Mouse (Mus musculus) neutrophil, adult 5-6 weeks (primary cell): Measurements from ENCODE around the gene Taar7f. TPM values are rescaled to one million over a fixed set of nuclear protein-coding genes. Genes with fewer than 3 reads are reported as not detected.

Experiments
- total RNA-seq: library from RNA; stranded (forward); fragments of 200-1000 nt; gene quantifications from 2 replicates; pipeline ENCODE4 v1.2.3, GENCODE M21; 2017

Gene Taar7f
- total RNA-seq, 1 experiment from 2014 or later, result not detected

Other genes with a start within 250 kb of the Taar7f start
- 83.7 and 93.7 TPM in 2 replicates for gene Vnn3, start 198.0 kb upstream of the Taar7f start, total RNA-seq
- gene Vnn1, start 154.8 kb upstream of the Taar7f start, total RNA-seq, result 0.86 TPM in 1 of 2 replicates, not detected in the other
- gene Taar1, start 129.2 kb upstream of the Taar7f start, total RNA-seq, result not detected in 2 replicates
- gene Taar2, start 110.9 kb upstream of the Taar7f start, total RNA-seq, result 0.61 TPM in 1 of 2 replicates, not detected in the other
- not detected in 2 replicates for gene Taar3, start 100.0 kb upstream of the Taar7f start, total RNA-seq
- gene Taar4, start 89.0 kb upstream of the Taar7f start, total RNA-seq, result not detected in 2 replicates
- not detected in 2 replicates for gene Taar5, start 78.8 kb upstream of the Taar7f start, total RNA-seq
- not detected in 2 replicates for gene Taar6, start 63.9 kb upstream of the Taar7f start, total RNA-seq
- gene Taar7a, start 56.0 kb upstream of the Taar7f start, total RNA-seq, result not detected in 2 replicates
- not detected in 2 replicates for gene Taar7b, start 49.6 kb upstream of the Taar7f start, total RNA-seq
- not detected in 2 replicates for gene Taar7d, start 22.3 kb upstream of the Taar7f start, total RNA-seq
- gene Taar7e, start 11.9 kb upstream of the Taar7f start, total RNA-seq, result not detected in 2 replicates
- not detected in 2 replicates for gene Taar8a, start 27.0 kb downstream of the Taar7f start, total RNA-seq
- gene Taar8b, start 42.8 kb downstream of the Taar7f start, total RNA-seq, result not detected in 2 replicates
- not detected in 2 replicates for gene Taar8c, start 52.4 kb downstream of the Taar7f start, total RNA-seq
- gene Taar9, start 60.0 kb downstream of the Taar7f start, total RNA-seq, result not detected in 2 replicates
- 95.9 and 112 TPM in 2 replicates for gene Stx7, start 99.8 kb downstream of the Taar7f start, total RNA-seq
- gene Moxd1, start 174.0 kb downstream of the Taar7f start, total RNA-seq, result not detected in 2 replicates